Mouse (Mus musculus) embryo, embryonic 9.5 days (tissue): ENCODE data around the gene Epb41l3.
"Not testable (repeated sequence)": the region's sequence is repeated elsewhere in the genome, so short reads cannot be mapped to it uniquely, and the experiment has no call there.

Experiments
- DNase-seq: peaks from one replicate; pipeline ENCODE4 v3.0.0-alpha.2; 2017; ENCODE audit errors: extremely low spot score

Gene Epb41l3

GRCm38 (mm10) chr17:69105799-69106401 is 30.4 kb downstream of the Epb41l3 start:
- peak; percentile 45 for DNase-seq

- no peak for DNase-seq
These were observed 33.7 kb downstream of the Epb41l3 start for GRCm38 (mm10) chr17:69109216-69109615.

GRCm38 (mm10) chr17:69112232-69112631 is 36.7 kb downstream of the Epb41l3 start:
- no peak for DNase-seq

GRCm38 (mm10) chr17:69119183-69119582 is 43.7 kb downstream of the Epb41l3 start:
- no peak for DNase-seq

- DNase-seq = peak; percentile 42
These were observed 45.3 kb downstream of the Epb41l3 start for GRCm38 (mm10) chr17:69120533-69121358.

GRCm38 (mm10) chr17:69122403-69122802 is 46.9 kb downstream of the Epb41l3 start:
- not testable (repeated sequence) for DNase-seq

GRCm38 (mm10) chr17:69127436-69127835 is 52.0 kb downstream of the Epb41l3 start:
- no peak for DNase-seq

GRCm38 (mm10) chr17:69127981-69128380 is 52.5 kb downstream of the Epb41l3 start:
- DNase-seq = no peak

GRCm38 (mm10) chr17:69129434-69129833 is 54.0 kb downstream of the Epb41l3 start:
- DNase-seq = no peak

- no peak for DNase-seq
These were observed 67.5 kb downstream of the Epb41l3 start for GRCm38 (mm10) chr17:69143017-69143416.

GRCm38 (mm10) chr17:69150826-69151225 is 75.3 kb downstream of the Epb41l3 start:
- no peak for DNase-seq

- DNase-seq = peak; percentile 37
These were observed 75.8 kb downstream of the Epb41l3 start for GRCm38 (mm10) chr17:69151281-69151680.

- DNase-seq = no peak
These were observed 79.6 kb downstream of the Epb41l3 start for GRCm38 (mm10) chr17:69155034-69155433.

GRCm38 (mm10) chr17:69156522-69157100 is 81.1 kb downstream of the Epb41l3 start:
- peak; percentile 73 for DNase-seq

GRCm38 (mm10) chr17:69157101-69157808 is 81.8 kb downstream of the Epb41l3 start:
- DNase-seq = peak; percentile 64

GRCm38 (mm10) chr17:69157809-69158185 is 82.3 kb downstream of the Epb41l3 start:
- peak; percentile 48 for DNase-seq

GRCm38 (mm10) chr17:69158690-69159089 is 83.2 kb downstream of the Epb41l3 start:
- DNase-seq = no peak

GRCm38 (mm10) chr17:69162731-69163130 is 87.2 kb downstream of the Epb41l3 start:
- no peak for DNase-seq

GRCm38 (mm10) chr17:69176949-69177501 is 101.5 kb downstream of the Epb41l3 start:
- DNase-seq = no peak

- DNase-seq = no peak
These were observed 102.5 kb downstream of the Epb41l3 start for GRCm38 (mm10) chr17:69177954-69178353.

- DNase-seq = peak; percentile 42
These were observed 105.5 kb downstream of the Epb41l3 start for GRCm38 (mm10) chr17:69180905-69181559.
